Mouse (Mus musculus): ENCODE data around the gene Tas2r108. TPM values are rescaled to one million over a fixed set of nuclear protein-coding genes. Genes with fewer than 3 reads are reported as not detected.

Gene Tas2r108
- polyA plus RNA-seq, 1 experiment from 2014 or later = 0.42 TPM

GRCm38 (mm10) chr6:40482318-40482717 lies 11.0 kb upstream of the Tas2r108 start:
- no peak overlapping the region for H3K4me2 ChIP-seq (replicated peaks; ENCODE audit: low read depth, low read length)
- H3K9me3 ChIP-seq (ENCODE audit: control insufficient read depth, low read depth, low read length) = no peaks in the 10 kb centered on the region
- ATAC-seq (ENCODE audit: insufficient number of reproducible peaks, insufficient read depth, low FRiP score, low read depth) = no peak
- H3K4me3 ChIP-seq (ENCODE audit: low read depth, low read length) = no peak overlapping the region
- WGBS = 87% methylated on average over 5 of the region's 5 CpGs
- no peak overlapping the region for H3K9ac ChIP-seq (replicated peaks; ENCODE audit: low read depth, low read length)
- no peaks in the 10 kb centered on the region for H3K27me3 ChIP-seq (ENCODE audit: control insufficient read depth, insufficient read depth, low read length)
- H3K36me3 ChIP-seq (ENCODE audit: control insufficient read depth, insufficient read depth, low read length) = peaks cover 42% of the 10 kb centered on the region
- no peak overlapping the region for H3K27ac ChIP-seq (ENCODE audit: low read length)
- no peaks in the 10 kb centered on the region for H3K4me1 ChIP-seq (ENCODE audit: control insufficient read depth, insufficient read depth, low read length)

GRCm38 (mm10) chr6:40490933-40491332 lies 2.4 kb upstream of the Tas2r108 start, which contains the start of gene Tas2r137:
TSS of gene Tas2r137 (plus strand) at chr6:40491233.
- Histone ChIP-seq H3K4me2 (replicated peaks; ENCODE audit: low read depth, low read length) (no peak within 1 kb of the TSS), H3K36me3 (ENCODE audit: control insufficient read depth, insufficient read depth, low read length) (no peaks in the 10 kb centered on the region), H3K4me3 (ENCODE audit: low read depth, low read length) (no peak within 1 kb of the TSS), H3K9me3 (ENCODE audit: control insufficient read depth, low read depth, low read length) (no peaks in the 10 kb centered on the region), H3K9ac (replicated peaks; ENCODE audit: low read depth, low read length) (no peak within 1 kb of the TSS), H3K27ac (ENCODE audit: low read length) (no peak within 1 kb of the TSS), H3K27me3 (ENCODE audit: control insufficient read depth, insufficient read depth, low read length) (no peaks in the 10 kb centered on the region), H3K4me1 (ENCODE audit: control insufficient read depth, insufficient read depth, low read length) (no peaks in the 10 kb centered on the region)
- ATAC-seq (ENCODE audit: insufficient number of reproducible peaks, insufficient read depth, low FRiP score, low read depth) = no peak

- Histone ChIP-seq H3K4me3 (ENCODE audit: low read depth, low read length) (no peak within 1 kb of the TSS), H3K9ac (replicated peaks; ENCODE audit: low read depth, low read length) (no peak within 1 kb of the TSS), H3K9me3 (ENCODE audit: control insufficient read depth, low read depth, low read length) (no peaks in the 10 kb centered on the region), H3K4me1 (ENCODE audit: control insufficient read depth, insufficient read depth, low read length) (no peaks in the 10 kb centered on the region), H3K27me3 (ENCODE audit: control insufficient read depth, insufficient read depth, low read length) (no peaks in the 10 kb centered on the region), H3K27ac (ENCODE audit: low read length) (no peak within 1 kb of the TSS), H3K36me3 (ENCODE audit: control insufficient read depth, insufficient read depth, low read length) (no peaks in the 10 kb centered on the region), H3K4me2 (replicated peaks; ENCODE audit: low read depth, low read length) (no peak within 1 kb of the TSS)
- no peak for ATAC-seq (ENCODE audit: insufficient number of reproducible peaks, insufficient read depth, low FRiP score, low read depth)
- 59% methylated on average over 1 of the region's 1 CpGs for WGBS
These were observed 26.1 kb downstream of the Tas2r108 start, which contains the start of gene Prss37 for GRCm38 (mm10) chr6:40519408-40519807. TSS of gene Prss37 (minus strand) at chr6:40519508.

Other genes with a start within 250 kb of the Tas2r108 start
- gene Agk, start 168.4 kb upstream of the Tas2r108 start, polyA plus RNA-seq (2014; fragmentation: Nextera tagmentation; extraction: Ambion mirVana) = 48.2 and 50.2 TPM in 2 replicates
- 22.4 and 23.6 TPM in 2 replicates for gene E330009J07Rik, start 57.4 kb upstream of the Tas2r108 start, polyA plus RNA-seq (2014; fragmentation: Nextera tagmentation; extraction: Ambion mirVana)
- 0.08 TPM in 1 of 2 replicates, not detected in the other for gene Wee2, start 54.4 kb upstream of the Tas2r108 start, polyA plus RNA-seq (2014; fragmentation: Nextera tagmentation; extraction: Ambion mirVana)
- gene Ssbp1, start 22.2 kb upstream of the Tas2r108 start, polyA plus RNA-seq (2014; fragmentation: Nextera tagmentation; extraction: Ambion mirVana) = 153 and 158 TPM in 2 replicates
- gene Tas2r137, start 2.3 kb upstream of the Tas2r108 start, polyA plus RNA-seq (2014; fragmentation: Nextera tagmentation; extraction: Ambion mirVana) = not detected in 2 replicates
- not detected in 2 replicates for gene Prss37, start 26.0 kb downstream of the Tas2r108 start, polyA plus RNA-seq (2014; fragmentation: Nextera tagmentation; extraction: Ambion mirVana)
- gene Olfr461, start 61.5 kb downstream of the Tas2r108 start, polyA plus RNA-seq (2014; fragmentation: Nextera tagmentation; extraction: Ambion mirVana) = 0.09 TPM in 1 of 2 replicates, not detected in the other
- not detected in 2 replicates for gene Olfr460, start 76.0 kb downstream of the Tas2r108 start, polyA plus RNA-seq (2014; fragmentation: Nextera tagmentation; extraction: Ambion mirVana)
- 1.4 TPM in 2 replicates for gene Clec5a, start 92.3 kb downstream of the Tas2r108 start, polyA plus RNA-seq (2014; fragmentation: Nextera tagmentation; extraction: Ambion mirVana)
- gene Tas2r138, start 119.8 kb downstream of the Tas2r108 start, polyA plus RNA-seq (2014; fragmentation: Nextera tagmentation; extraction: Ambion mirVana) = not detected in 2 replicates
- gene Mgam, start 135.3 kb downstream of the Tas2r108 start, polyA plus RNA-seq (2014; fragmentation: Nextera tagmentation; extraction: Ambion mirVana) = 0.41 and 0.59 TPM in 2 replicates